In genomic region chr10:30799713-30800450, GRCm38 (mm10) we compare ENCODE assay signal across 32 mouse cellular contexts. TPM values are rescaled to one million over a fixed set of nuclear protein-coding genes. Genes with fewer than 3 reads are reported as not detected.
DNase-seq lines count a peak whose midpoint lies in the region; ATAC-seq and TF ChIP-seq lines count a peak whose summit lies in the region.
"Had no signal": no experiment of that assay in that cellular context is flagged by ENCODE, and none has a peak within 500 bp of the region (broad histone marks: within the 10 kb centered on the region; RNA-seq: fewer than 3 reads in every experiment).

No protein-coding gene starts in this region.

- H3K9me3 ChIP-seq in liver, postnatal 0 days (ENCODE audit: low read length) = no peaks in the 10 kb centered on the region
- H3K9me3 ChIP-seq in liver, embryonic 11.5 days (ENCODE audit: control insufficient read depth, low read length) = peaks cover 3% of the 10 kb centered on the region; the same call in 1 of the 2 replicates
- H3K9me3 ChIP-seq: embryonic facial prominence, embryonic 13.5 days had no signal

- no peaks in the 10 kb centered on the region for H3K27me3 ChIP-seq in liver, postnatal 0 days (ENCODE audit: insufficient read depth, low read length)
- no peaks in the 10 kb centered on the region for H3K27me3 ChIP-seq in liver, embryonic 11.5 days (replicated peaks; ENCODE audit: control insufficient read depth, insufficient read depth, low read length)
- H3K27me3 ChIP-seq: CH12.LX; embryonic facial prominence, embryonic 13.5 days; heart, embryonic 12.5 days; heart, embryonic 15.5 days; Patski had no signal

- TF ChIP-seq EP300 in liver, postnatal 0 days (IDR thresholded peaks at IDR 0.05; ENCODE audit: low read depth) = no peak

- no peak overlapping the region for H3K9ac ChIP-seq in liver, postnatal 0 days (replicated peaks)
- H3K9ac ChIP-seq in liver, embryonic 11.5 days (ENCODE audit: low read depth, low read length) = no peak overlapping the region
- H3K9ac ChIP-seq: embryonic facial prominence, embryonic 13.5 days; forebrain, postnatal 0 days; heart, embryonic 12.5 days; heart, embryonic 15.5 days; hindbrain, embryonic 13.5 days had no signal

- 0 out of 2 replicates have a peak, but pooled peaks cover 4% of the 10 kb centered on the region for H3K36me3 ChIP-seq in liver, postnatal 0 days (replicated peaks; ENCODE audit: insufficient read depth, low read length)
- H3K36me3 ChIP-seq in liver, embryonic 11.5 days (ENCODE audit: control insufficient read depth, insufficient read depth, low read length) = no peaks in the 10 kb centered on the region; the same call in 1 of the 2 replicates

- H3K4me1 ChIP-seq in liver, postnatal 0 days (ENCODE audit: insufficient read depth) = peaks cover 10% of the 10 kb centered on the region
- H3K4me1 ChIP-seq in liver, embryonic 11.5 days (replicated peaks; ENCODE audit: control insufficient read depth, insufficient read depth, low read length) = peaks cover 6% of the 10 kb centered on the region

- 94% methylated on average over 2 of the region's 2 CpGs for WGBS in liver, postnatal 0 days (ENCODE audit: insufficient replicate concordance)
- WGBS in liver, embryonic 11.5 days = 89% methylated on average over 2 of the region's 2 CpGs

- no peak for DNase-seq in liver, postnatal 0 days
- no peak for DNase-seq in liver, embryonic 11.5 days (ENCODE audit: low spot score)
- DNase-seq in ES-CJ7 (ENCODE audit: low read depth, low spot score) = peak; percentile 22
- peak; percentile 21 for DNase-seq in ZHBTc4 (ENCODE audit: low read depth, low spot score)
- DNase-seq in spleen, postnatal 14 days (ENCODE audit: low spot score in 2 of 2) = no peak
- no peak for DNase-seq in adrenal gland, postnatal 14 days
- DNase-seq: adrenal gland, adult 8-10 months; adrenal gland, postnatal 36 days; cerebellum, adult 11 months; cerebellum, adult 2 months; cerebellum, postnatal 10 days; cerebellum, postnatal 36 days; embryo, embryonic 11 days; forebrain, postnatal 0 days; gastrocnemius, adult 2 months; gastrocnemius, postnatal 14 days; heart, adult 11 months; heart, postnatal 10 days; heart, postnatal 36 days; kidney, adult 2 months had no signal

- no peak for ATAC-seq in liver, postnatal 0 days
- no peak for ATAC-seq in liver, embryonic 11.5 days (replicated peaks; ENCODE audit: low FRiP score)
- ATAC-seq: activated CD4-positive, CD25-positive, alpha-beta regulatory T cell, adult 4 months; forebrain, embryonic 14.5 days; forebrain, postnatal 0 days; hindbrain, embryonic 16.5 days; intestine, embryonic 16.5 days; Patski had no signal

- no peak overlapping the region for H3K27ac ChIP-seq in liver, postnatal 0 days (ENCODE audit: low read depth)
- no peak overlapping the region for H3K27ac ChIP-seq in liver, embryonic 11.5 days (ENCODE audit: low read depth, low read length)
- H3K27ac ChIP-seq: embryonic facial prominence, embryonic 10.5 days; embryonic facial prominence, embryonic 13.5 days; gastrocnemius, adult 2 months; heart, embryonic 15.5 days; hindbrain, embryonic 10.5 days; hindbrain, embryonic 13.5 days had no signal

- H3K4me3 ChIP-seq in liver, postnatal 0 days (ENCODE audit: low read depth, low read length) = no peak overlapping the region
- H3K4me3 ChIP-seq in liver, embryonic 11.5 days (ENCODE audit: low read depth, low read length) = no peak overlapping the region
- H3K4me3 ChIP-seq: embryonic facial prominence, embryonic 10.5 days; embryonic facial prominence, embryonic 13.5 days; gastrocnemius, adult 2 months; heart, embryonic 12.5 days; heart, embryonic 15.5 days; hindbrain, embryonic 10.5 days; hindbrain, embryonic 13.5 days had no signal

- peak; percentile 25; the same call in 1 of the 2 replicates for TF ChIP-seq CTCF in liver, postnatal 0 days (IDR thresholded peaks at IDR 0.05; ENCODE audit: low read depth)

- no peak overlapping the region for H3K4me2 ChIP-seq in liver, postnatal 0 days (ENCODE audit: low read depth, low read length)
- no peak overlapping the region for H3K4me2 ChIP-seq in liver, embryonic 11.5 days
- H3K4me2 ChIP-seq: embryonic facial prominence, embryonic 13.5 days; heart, embryonic 12.5 days; heart, embryonic 15.5 days; hindbrain, embryonic 13.5 days had no signal

RNA-seq across cellular contexts. Expression of gene Ncoa7, which starts 3.2 kb away (rescaled TPM):
- polyA plus RNA-seq in liver, postnatal 0 days (2015; fragmentation: Nextera tagmentation; extraction: Ambion mirVana) = 6.4 TPM in 2 replicates
- polyA plus RNA-seq in liver, embryonic 11.5 days (2014; fragmentation: Nextera tagmentation; extraction: Ambion mirVana) = 11.2 and 12.1 TPM in 2 replicates
- total RNA-seq in adrenal gland, postnatal 14 days (2021) = 35.2 and 38.4 TPM in 2 replicates

RNA-seq across cellular contexts. Expression of gene Hey2, which starts 42.7 kb away (rescaled TPM):
- polyA plus RNA-seq in liver, postnatal 0 days (2015; fragmentation: Nextera tagmentation; extraction: Ambion mirVana) = 0.12 and 0.20 TPM in 2 replicates
- 0.77 and 0.93 TPM in 2 replicates for polyA plus RNA-seq in liver, embryonic 11.5 days (2014; fragmentation: Nextera tagmentation; extraction: Ambion mirVana)
- total RNA-seq in adrenal gland, postnatal 14 days (2021) = 1.7 and 3.0 TPM in 2 replicates
- polyA plus RNA-seq: activated CD4-positive, CD25-positive, alpha-beta regulatory T cell, adult 4 months had no signal

Comparison
In these comparisons a context has a peak if more than half of its experiments do, and no peak if none do; other contexts are left out.
1. DNase-seq: peak in ES-CJ7 (single experiment) and ZHBTc4 (single experiment); none in liver, postnatal 0 days (single experiment), liver, embryonic 11.5 days (single experiment), spleen, postnatal 14 days (0 of 2) and adrenal gland, postnatal 14 days (single experiment).